Mouse (Mus musculus) forebrain, embryonic 16.5 days (tissue): ENCODE measurements around the gene Tjp2. TPM values are rescaled to one million over a fixed set of nuclear protein-coding genes. Genes with fewer than 3 reads are reported as not detected.

Source experiments
- ATAC-seq: fragments of 200-750 bp; cut with Nextera tagmentation; 2 replicates; pipeline ENCODE4 v1.8.0; 2017; ENCODE audit warnings: mild to moderate bottlenecking, moderate library complexity
- H3K27ac ChIP-seq: fragments of 300-500 bp; sonication (generic); 2 replicates; pipeline ENCODE4 v1.5.1; 2014; ENCODE audit warnings: low read length, control low read depth
- H3K27me3 ChIP-seq: fragments of 300-500 bp; sonication (generic); replicated peaks from 2 replicates; pipeline ENCODE4 v1.6.1; 2014; ENCODE audit warnings: low read length; ENCODE audit not compliant: control insufficient read depth, insufficient read depth
- H3K36me3 ChIP-seq: fragments of 300-500 bp; sonication (generic); 2 replicates; pipeline ENCODE4 v1.6.1; 2014; ENCODE audit not compliant: control insufficient read depth, insufficient read depth
- H3K4me1 ChIP-seq: fragments of 300-500 bp; sonication (generic); replicated peaks from 2 replicates; pipeline ENCODE4 v1.6.1; 2014; ENCODE audit warnings: low read length; ENCODE audit not compliant: control insufficient read depth, insufficient read depth
- H3K4me2 ChIP-seq: fragments of 300-500 bp; sonication (generic); 2 replicates; pipeline ENCODE4 v1.6.1; 2014; ENCODE audit warnings: mild to moderate bottlenecking, low read length, control low read depth
- H3K4me3 ChIP-seq: fragments of 300-500 bp; sonication (generic); replicated peaks from 2 replicates; pipeline ENCODE4 v1.5.1; 2014; ENCODE audit warnings: mild to moderate bottlenecking, low read length, control low read depth
- H3K9ac ChIP-seq: fragments of 300-500 bp; sonication (generic); replicated peaks from 2 replicates; pipeline ENCODE4 v1.6.1; 2014; ENCODE audit warnings: low read depth, low read length, control low read depth
- H3K9me3 ChIP-seq: fragments of 300-500 bp; sonication (generic); 2 replicates; pipeline ENCODE4 v1.6.1; 2016; ENCODE audit warnings: low read length; ENCODE audit not compliant: control insufficient read depth
- WGBS: fragments of 180-500 bp; shearing (Covaris S2); extraction: QIAGEN DNeasy Blood & Tissue Kit; methylation state at CpG from one replicate; pipeline ENCODE4 v1.1.7; 2014; 5-methylcytosine and 5-hydroxymethylcytosine counted together
- polyA plus RNA-seq: library from polyadenylated mRNA; unstranded; fragments of >200 nt; fragmentation: Nextera tagmentation; extraction: Ambion mirVana; gene quantifications from 2 replicates; pipeline ENCODE4 v1.2.1, GENCODE M21; 2015

The Tjp2 gene
- polyA plus RNA-seq, 1 experiment from 2014 or later, result 11.3 TPM

- no peaks in the 10 kb centered on the region for H3K9me3 ChIP-seq
- H3K4me1 ChIP-seq, result peaks cover 2% of the 10 kb centered on the region; the same call in 1 of the 2 replicates
- no peak overlapping the region for H3K4me3 ChIP-seq
- WGBS, result 75% methylated on average over 2 of the region's 2 CpGs
- H3K36me3 ChIP-seq, result no peaks in the 10 kb centered on the region
- H3K4me2 ChIP-seq, result no peak overlapping the region
- no peak overlapping the region for H3K27ac ChIP-seq
- H3K9ac ChIP-seq, result no peak overlapping the region
- H3K27me3 ChIP-seq, result no peaks in the 10 kb centered on the region
- no peak for ATAC-seq
These were observed 174.3 kb downstream of the Tjp2 start for GRCm38 (mm10) chr19:24050514-24050913.

DNA sequence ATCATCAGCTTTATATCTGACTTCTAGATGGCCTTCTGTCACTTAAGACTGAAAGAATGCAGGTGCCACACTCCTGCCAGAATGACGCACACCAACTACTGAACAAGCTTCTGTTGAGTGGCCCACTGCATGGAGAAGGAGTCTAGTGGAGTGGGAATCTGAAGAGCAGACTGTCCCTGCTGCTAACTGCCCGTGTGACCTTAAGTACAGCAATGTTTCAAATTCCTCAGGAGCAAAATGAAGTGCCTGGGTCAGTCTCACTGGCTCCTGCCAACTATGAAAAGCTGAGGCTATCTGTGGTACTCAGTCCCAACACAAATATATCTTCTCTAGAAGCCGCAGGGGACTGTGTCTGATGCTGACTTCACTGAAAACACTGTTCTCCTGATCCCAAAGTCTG is 175.5 kb downstream of the Tjp2 start:
- H3K9ac ChIP-seq, result no peak overlapping the region

GRCm38 (mm10) chr19:24046395-24046993 is 178.3 kb downstream of the Tjp2 start:
- Histone ChIP-seq H3K4me2 (no peak overlapping the region), H3K9ac (no peak overlapping the region), H3K4me1 (no peaks in the 10 kb centered on the region), H3K27me3 (no peaks in the 10 kb centered on the region), H3K9me3 (no peaks in the 10 kb centered on the region), H3K36me3 (no peaks in the 10 kb centered on the region), H3K27ac (no peak overlapping the region), H3K4me3 (no peak overlapping the region)
- 94% methylated on average over 10 of the region's 10 CpGs for WGBS
- ATAC-seq, result no peak

More for the DNA sequence above, 175.5 kb downstream of the Tjp2 start:
- Histone ChIP-seq H3K9me3 (no peaks in the 10 kb centered on the region), H3K36me3 (no peaks in the 10 kb centered on the region), H3K27me3 (no peaks in the 10 kb centered on the region), H3K4me3 (no peak overlapping the region), H3K4me1 (no peaks in the 10 kb centered on the region), H3K4me2 (no peak overlapping the region), H3K27ac (no peak overlapping the region)
- WGBS, result 85% methylated on average over 3 of the region's 3 CpGs
- no peak for ATAC-seq

Other genes starting within 250 kb of the Tjp2 start
- 0.37 and 1.1 TPM in 2 replicates for gene Fam189a2, start 194.0 kb downstream of the Tjp2 start, polyA plus RNA-seq
- 40.1 and 40.3 TPM in 2 replicates for gene Fxn, start 55.6 kb upstream of the Tjp2 start, polyA plus RNA-seq